Mouse (Mus musculus) myocyte (in vitro differentiated cells): Measurements from ENCODE around the gene Rnf103.

ENCODE experiments used
- CEBPB ChIP-seq: IDR thresholded peaks from 2 replicates; pipeline ENCODE4 v1.6.1; 2011; ENCODE audit warnings: mild to moderate bottlenecking, moderate library complexity; ENCODE audit not compliant: poor library complexity, insufficient read depth, severe bottlenecking
- MYOD1 ChIP-seq, 3 experiments: IDR thresholded peaks; one replicate each; pipeline ENCODE4 v1.6.1; 2011; ENCODE audit warnings: control low read depth in 2 of 3, low read depth in 2 of 3, mild to moderate bottlenecking in 2 of 3, moderate library complexity in 1 of 3; ENCODE audit not compliant: insufficient read length in 2 of 3, control insufficient read depth in 1 of 3
- POLR2A ChIP-seq: IDR thresholded peaks from one replicate; pipeline ENCODE4 v1.6.1; 2011; ENCODE audit warnings: low read depth, mild to moderate bottlenecking, control low read depth, moderate library complexity; ENCODE audit not compliant: insufficient read length
- POLR2AphosphoS2 ChIP-seq: IDR thresholded peaks from one replicate; pipeline ENCODE4 v1.6.1; 2011; ENCODE audit warnings: low read depth, control low read depth; ENCODE audit not compliant: insufficient read length
- REST ChIP-seq: IDR thresholded peaks from one replicate; pipeline ENCODE4 v1.6.1; 2011; ENCODE audit warnings: mild to moderate bottlenecking, control low read depth, moderate library complexity; ENCODE audit not compliant: insufficient read depth, insufficient read length
- TCF12 ChIP-seq: IDR thresholded peaks from one replicate; pipeline ENCODE4 v1.6.1; 2011; ENCODE audit warnings: mild to moderate bottlenecking, control low read depth; ENCODE audit not compliant: poor library complexity, insufficient read depth, severe bottlenecking
- TCF3 ChIP-seq: IDR thresholded peaks from one replicate; pipeline ENCODE4 v1.6.1; 2011; ENCODE audit warnings: low read depth, control low read depth; ENCODE audit not compliant: insufficient read length

DNA sequence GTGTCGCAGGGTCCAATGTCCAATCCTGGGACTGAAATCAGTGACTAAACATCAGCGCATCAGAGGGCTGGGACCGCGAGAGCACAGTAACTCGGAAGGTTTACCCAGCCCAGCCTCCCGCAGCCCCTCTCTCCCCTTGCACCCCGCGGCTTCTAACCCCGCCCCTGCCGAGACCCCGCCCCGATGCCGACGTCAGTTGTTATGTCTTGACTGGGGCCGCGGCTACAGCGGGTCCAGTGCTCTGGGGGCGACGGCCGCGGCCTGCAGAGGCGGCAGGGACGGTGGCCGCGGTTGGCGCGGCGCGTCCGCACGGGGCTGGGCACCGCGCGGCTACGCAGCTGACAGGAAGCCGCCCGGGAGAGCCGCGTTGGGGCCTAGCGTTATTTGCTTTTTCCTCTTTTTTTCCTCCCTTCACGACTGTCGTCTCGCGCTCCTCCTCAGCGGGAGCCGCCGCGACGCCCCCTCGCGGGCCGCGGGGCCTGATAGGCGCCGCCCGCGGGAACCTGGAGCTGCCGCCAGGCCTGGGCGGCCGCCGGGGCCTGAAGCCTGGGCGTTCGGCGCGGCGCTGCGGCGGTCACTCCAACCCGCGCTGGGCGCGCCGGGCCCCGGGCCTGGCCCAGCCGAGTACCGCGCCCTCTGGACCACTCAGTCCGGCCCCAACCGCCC, at the start of gene Rnf103:
- TF ChIP-seq TCF3 (peak; percentile 47), REST (no peak), POLR2AphosphoS2 (peak; percentile 97), TCF12 (no peak), POLR2A (peak; percentile 99), MYOD1 (IDR thresholded peaks at IDR 0.05; ENCODE audit: control insufficient read depth in 1 of 3, insufficient read length in 2 of 3, low read depth in 2 of 3) (peak in 1 of 3 experiments; percentile 52), CEBPB (no peak)
